Mouse (Mus musculus) forebrain, postnatal 0 days (tissue): ENCODE measurements around the gene Gpr82. TPM values are rescaled to one million over a fixed set of nuclear protein-coding genes. Genes with fewer than 3 reads are reported as not detected.
A peak's percentile ranks its signal among the peaks of the same experiment; 100 is the strongest.

ENCODE experiments used
- ATAC-seq: fragments of 200-750 bp; cut with Nextera tagmentation; 2 replicates; pipeline ENCODE4 v1.8.0; 2017; ENCODE audit warnings: mild to moderate bottlenecking, moderate library complexity
- DNase-seq: peaks from one replicate; pipeline ENCODE4 v3.0.0-alpha.2; 2015
- H3K27ac ChIP-seq: fragments of 300-500 bp; sonication (generic); 2 replicates; pipeline ENCODE4 v1.5.1; 2014; ENCODE audit warnings: low read depth, mild to moderate bottlenecking, antibody characterized with exemption, low read length, moderate library complexity, mixed read lengths
- H3K27me3 ChIP-seq: fragments of 300-500 bp; sonication (generic); 2 replicates; pipeline ENCODE4 v1.6.1; 2014; ENCODE audit warnings: mild to moderate bottlenecking, low read length, mixed read lengths; ENCODE audit not compliant: insufficient read depth
- H3K36me3 ChIP-seq: fragments of 300-500 bp; sonication (generic); 2 replicates; pipeline ENCODE4 v1.6.1; 2014; ENCODE audit warnings: mild to moderate bottlenecking, moderate library complexity; ENCODE audit not compliant: insufficient read depth
- H3K4me1 ChIP-seq: fragments of 300-500 bp; sonication (generic); 2 replicates; pipeline ENCODE4 v1.6.1; 2014; ENCODE audit warnings: antibody characterized with exemption; ENCODE audit not compliant: insufficient read depth
- H3K4me2 ChIP-seq: fragments of 300-500 bp; sonication (generic); 2 replicates; pipeline ENCODE4 v1.6.1; 2014; ENCODE audit warnings: low read depth, mild to moderate bottlenecking, moderate library complexity
- H3K4me3 ChIP-seq: fragments of 300-500 bp; sonication (generic); 2 replicates; pipeline ENCODE4 v1.5.1; 2014; ENCODE audit warnings: low read depth, low read length, mixed read lengths
- H3K9ac ChIP-seq: fragments of 300-500 bp; sonication (generic); 2 replicates; pipeline ENCODE4 v1.6.1; 2014; ENCODE audit warnings: mild to moderate bottlenecking
- H3K9me3 ChIP-seq: fragments of 300-500 bp; sonication (generic); 2 replicates; pipeline ENCODE4 v1.6.1; 2016; ENCODE audit warnings: low read length
- CTCF ChIP-seq: sonication (generic); IDR thresholded peaks from 2 replicates; pipeline ENCODE4 v1.5.1; 2016; ENCODE audit warnings: antibody characterized with exemption, control low read depth, low read depth
- WGBS: fragments of 180-500 bp; shearing (Covaris S2); extraction: QIAGEN DNeasy Blood & Tissue Kit; methylation state at CpG from one replicate; pipeline ENCODE4 v1.1.7; 2014; 5-methylcytosine and 5-hydroxymethylcytosine counted together
- microRNA-seq, 2 experiments: library from miRNA; unstranded; fragments of <30 nt; microRNA quantifications; one replicate each; pipeline ENCODE4; 2016
- polyA plus RNA-seq: library from polyadenylated mRNA; unstranded; fragments of >200 nt; fragmentation: Nextera tagmentation; extraction: Ambion mirVana; gene quantifications from 2 replicates; pipeline ENCODE4 v1.2.1, GENCODE M21; 2015
- total RNA-seq: library from RNA; depleted of rRNA; stranded (reverse); fragments of >200 nt; gene quantifications from 2 replicates; pipeline ENCODE4 v1.2.3, GENCODE M21; 2014; rRNA removed

The Gpr82 gene
- total and polyA plus RNA-seq, 2 experiments from 2014 or later: 0.19 TPM; not detected in 1

- H3K4me3 ChIP-seq: no peak overlapping the region
- H3K4me1 ChIP-seq: no peaks in the 10 kb centered on the region
- ATAC-seq (no peak), DNase-seq (no peak)
- H3K9me3 ChIP-seq: no peaks in the 10 kb centered on the region
- TF ChIP-seq CTCF: no peak
- H3K27me3 ChIP-seq: no peaks in the 10 kb centered on the region
- no peak overlapping the region for H3K4me2 ChIP-seq
- WGBS: 84% methylated on average over 1 of the region's 1 CpGs
- no peak overlapping the region for H3K9ac ChIP-seq
- no peaks in the 10 kb centered on the region for H3K36me3 ChIP-seq
- no peak overlapping the region for H3K27ac ChIP-seq
Measured at GRCm38 (mm10) chrX:13686589-13686988, 25.4 kb downstream of the Gpr82 start.

- H3K27me3 ChIP-seq: no peaks in the 10 kb centered on the region
- H3K4me2 ChIP-seq: no peak overlapping the region
- no peak for DNase-seq
- no peak overlapping the region for H3K9ac ChIP-seq
- no peak overlapping the region for H3K4me3 ChIP-seq
- no peaks in the 10 kb centered on the region for H3K9me3 ChIP-seq
- H3K27ac ChIP-seq: no peak overlapping the region
- ATAC-seq: no peak
- no peaks in the 10 kb centered on the region for H3K4me1 ChIP-seq
- no peaks in the 10 kb centered on the region for H3K36me3 ChIP-seq
- WGBS: 58% methylated on average over 2 of the region's 2 CpGs
- no peak for TF ChIP-seq CTCF
Measured at GRCm38 (mm10) chrX:13688356-13688755, 27.2 kb downstream of the Gpr82 start.

- DNase-seq (no peak), ATAC-seq (no peak)
- no peak overlapping the region for H3K9ac ChIP-seq
- H3K4me2 ChIP-seq: no peak overlapping the region
- WGBS: 86% methylated on average over 4 of the region's 4 CpGs
- H3K4me3 ChIP-seq: no peak overlapping the region
- H3K9me3 ChIP-seq: no peaks in the 10 kb centered on the region
- H3K36me3 ChIP-seq: no peaks in the 10 kb centered on the region
- H3K27ac ChIP-seq: no peak overlapping the region
- no peaks in the 10 kb centered on the region for H3K27me3 ChIP-seq
- no peaks in the 10 kb centered on the region for H3K4me1 ChIP-seq
- peak; percentile 19; the same call in 1 of the 2 replicates for TF ChIP-seq CTCF
Measured at GRCm38 (mm10) chrX:13691865-13692264, 30.7 kb downstream of the Gpr82 start.

- 90% methylated on average over 3 of the region's 3 CpGs for WGBS
- no peak overlapping the region for H3K4me3 ChIP-seq
- TF ChIP-seq CTCF: no peak
- DNase-seq: no peak
- H3K27ac ChIP-seq: no peak overlapping the region
- H3K4me1 ChIP-seq: no peaks in the 10 kb centered on the region
- H3K36me3 ChIP-seq: no peaks in the 10 kb centered on the region
- H3K9me3 ChIP-seq: no peaks in the 10 kb centered on the region
- ATAC-seq: no peak
- H3K9ac ChIP-seq: no peak overlapping the region
- no peak overlapping the region for H3K4me2 ChIP-seq
- no peaks in the 10 kb centered on the region for H3K27me3 ChIP-seq
Measured at GRCm38 (mm10) chrX:13700681-13701080, 39.5 kb downstream of the Gpr82 start.

GRCm38 (mm10) chrX:13705051-13705450 is 43.9 kb downstream of the Gpr82 start:
- H3K4me1 ChIP-seq: no peaks in the 10 kb centered on the region
- H3K9ac ChIP-seq: no peak overlapping the region
- TF ChIP-seq CTCF: no peak
- no peaks in the 10 kb centered on the region for H3K36me3 ChIP-seq
- H3K4me3 ChIP-seq: no peak overlapping the region
- 38% methylated on average over 2 of the region's 2 CpGs for WGBS
- no peak overlapping the region for H3K4me2 ChIP-seq
- no peak for ATAC-seq
- no peak for DNase-seq
- H3K27ac ChIP-seq: no peak overlapping the region
- H3K27me3 ChIP-seq: no peaks in the 10 kb centered on the region
- H3K9me3 ChIP-seq: no peaks in the 10 kb centered on the region

GRCm38 (mm10) chrX:13710174-13710573 is 49.0 kb downstream of the Gpr82 start:
- WGBS: 26% methylated on average over 2 of the region's 2 CpGs
- no peaks in the 10 kb centered on the region for H3K27me3 ChIP-seq
- no peaks in the 10 kb centered on the region for H3K36me3 ChIP-seq
- H3K27ac ChIP-seq: no peak overlapping the region
- no peak overlapping the region for H3K9ac ChIP-seq
- H3K4me1 ChIP-seq: no peaks in the 10 kb centered on the region
- ATAC-seq (peak; percentile 66; the same call in 1 of the 2 replicates), DNase-seq (peak; percentile 74)
- H3K4me2 ChIP-seq: no peak overlapping the region
- TF ChIP-seq CTCF: peak; percentile 87
- no peaks in the 10 kb centered on the region for H3K9me3 ChIP-seq
- H3K4me3 ChIP-seq: no peak overlapping the region

Small RNA genes lying within 50 kb of the gene (microRNA-seq; reads per million reads assigned to microRNA genes)
- 0 reads per million in 2 experiments for gene Gm25246

Other genes with a start within 250 kb of the Gpr82 start
- gene Nyx, start 195.3 kb upstream of the Gpr82 start, total RNA-seq: 0.38 and 0.62 TPM in 2 replicates
- 0.11 and 0.21 TPM in 2 replicates for gene Nyx, start 195.3 kb upstream of the Gpr82 start, polyA plus RNA-seq
- 3.5 and 3.9 TPM in 2 replicates for gene Gpr34, start 29.3 kb upstream of the Gpr82 start, total RNA-seq
- 5.0 and 5.6 TPM in 2 replicates for gene Gpr34, start 29.3 kb upstream of the Gpr82 start, polyA plus RNA-seq
- gene Cask, start 190.0 kb downstream of the Gpr82 start, total RNA-seq: 143 and 183 TPM in 2 replicates
- 37.4 and 57.9 TPM in 2 replicates for gene Cask, start 190.0 kb downstream of the Gpr82 start, polyA plus RNA-seq